Mouse (Mus musculus): ENCODE measurements at regions not wholly inside any gene's neighbourhood (a gene's known extent, or its start where the extent isn't known, plus 50 kb on each side); places are given as distances from the start of the nearest gene placed in this dataset.
"Not testable (repeated sequence)": the region's sequence is repeated elsewhere in the genome, so short reads cannot be mapped to it uniquely, and the experiment has no call there.

GRCm38 (mm10) chrX:99732526-99732925 lies 88.3 kb upstream of the Tmem28 start:
- no peak for DNase-seq (ENCODE audit: low spot score in 2 of 2)

- peak in 1 of 2 experiments; percentile 1 for DNase-seq (ENCODE audit: low spot score in 2 of 2)
These were observed 95.7 kb upstream of the Tmem28 start for GRCm38 (mm10) chrX:99725101-99725500.

GRCm38 (mm10) chrX:99695366-99695765 lies 125.5 kb upstream of the Tmem28 start:
- DNase-seq (ENCODE audit: low spot score in 2 of 2) = no peak

- DNase-seq (ENCODE audit: low spot score in 2 of 2) = no peak
These were observed 129.8 kb upstream of the Tmem28 start for GRCm38 (mm10) chrX:99690971-99691370.

GRCm38 (mm10) chrX:99689761-99690160 lies 131.1 kb upstream of the Tmem28 start:
- no peak for DNase-seq (ENCODE audit: low spot score in 2 of 2)

GRCm38 (mm10) chrX:99682491-99682890 lies 138.3 kb upstream of the Tmem28 start:
- DNase-seq (ENCODE audit: low spot score in 2 of 2) = not testable (repeated sequence)

GRCm38 (mm10) chrX:99667596-99667995 lies 153.2 kb upstream of the Tmem28 start:
- no peak for DNase-seq (ENCODE audit: low spot score in 2 of 2)

GRCm38 (mm10) chrX:99662566-99662965 lies 158.3 kb upstream of the Tmem28 start:
- no peak for DNase-seq (ENCODE audit: low spot score in 2 of 2)

GRCm38 (mm10) chrX:99659496-99660140 lies 161.2 kb upstream of the Tmem28 start:
- no peak for DNase-seq (ENCODE audit: low spot score in 2 of 2)

GRCm38 (mm10) chrX:99657790-99658451 lies 162.9 kb upstream of the Tmem28 start:
- DNase-seq (ENCODE audit: low spot score in 2 of 2) = peak; percentile 7 to 33

- no peak for DNase-seq (ENCODE audit: low spot score in 2 of 2)
These were observed 163.8 kb upstream of the Tmem28 start for GRCm38 (mm10) chrX:99656988-99657387.

GRCm38 (mm10) chrX:99632211-99632775 lies 161.2 kb upstream of the Pja1 start:
- no peak for DNase-seq (ENCODE audit: low spot score in 2 of 2)

- DNase-seq (ENCODE audit: low spot score in 2 of 2) = no peak
These were observed 153.6 kb upstream of the Pja1 start for GRCm38 (mm10) chrX:99624515-99625179.

- no peak for DNase-seq (ENCODE audit: low spot score in 2 of 2)
These were observed 141.2 kb upstream of the Pja1 start for GRCm38 (mm10) chrX:99612130-99612759.

- DNase-seq (ENCODE audit: low spot score in 2 of 2) = no peak
These were observed 139.0 kb upstream of the Pja1 start for GRCm38 (mm10) chrX:99610096-99610495.

- DNase-seq (ENCODE audit: low spot score in 2 of 2) = no peak
These were observed 138.5 kb upstream of the Pja1 start for GRCm38 (mm10) chrX:99609591-99609990.

GRCm38 (mm10) chrX:99608284-99608692 lies 137.2 kb upstream of the Pja1 start:
- no peak for DNase-seq (ENCODE audit: low spot score in 2 of 2)

GRCm38 (mm10) chrX:99605084-99605824 lies 134.2 kb upstream of the Pja1 start:
- no peak for DNase-seq (ENCODE audit: low spot score in 2 of 2)

- DNase-seq (ENCODE audit: low spot score in 2 of 2) = no peak
These were observed 132.6 kb upstream of the Pja1 start for GRCm38 (mm10) chrX:99603714-99604113.

GRCm38 (mm10) chrX:99602268-99602885 lies 131.3 kb upstream of the Pja1 start:
- DNase-seq (ENCODE audit: low spot score in 2 of 2) = no peak

- DNase-seq (ENCODE audit: low spot score in 2 of 2) = no peak
These were observed 124.4 kb upstream of the Pja1 start for GRCm38 (mm10) chrX:99595493-99595892.
